8 mouse cellular contexts compared by ENCODE assay signal in genomic region chr10:60779628-60780027, GRCm38 (mm10). TPM values are rescaled to one million over a fixed set of nuclear protein-coding genes. Genes with fewer than 3 reads are reported as not detected.
DNase-seq lines count a peak whose midpoint lies in the region; ATAC-seq and TF ChIP-seq lines count a peak whose summit lies in the region.

No protein-coding gene starts in this region.

- no peak overlapping the region for H3K9ac ChIP-seq in hindbrain, embryonic 16.5 days (ENCODE audit: low read depth, low read length)

- intact Hi-C loops in gastrocnemius, adult 2 months (cut with DNase I): loop anchor here (1.0 to 5.0 kb wide), 3 partner anchors 52 to 288 kb away; partner anchors contain the start of gene Unc5b

- peak; percentile 59 for ATAC-seq in hindbrain, embryonic 16.5 days
- peak; percentile 78 for ATAC-seq in megakaryocyte progenitor cell, adult 5-6 weeks (replicated peaks; ENCODE audit: poor library complexity)

- peak; percentile 80 for DNase-seq in adipocyte (ENCODE audit: low spot score)
- DNase-seq in cerebellum, postnatal 4 days (ENCODE audit: low spot score in 2 of 2): peak; percentile 70 to 85
- peak; percentile 80 for DNase-seq in gastrocnemius, adult 2 months
- peak; percentile 31 for DNase-seq in left cerebral cortex, adult 11 months (ENCODE audit: low spot score)
- peak; percentile 23 to 36 for DNase-seq in right cerebral cortex, postnatal 36 days (ENCODE audit: low spot score in 2 of 2)
- peak; percentile 86 for DNase-seq in yolk sac, embryonic 10.5 days (ENCODE audit: low spot score)

- H3K9me3 ChIP-seq in hindbrain, embryonic 16.5 days (ENCODE audit: control insufficient read depth, low read length): no peaks in the 10 kb centered on the region

- H3K27ac ChIP-seq in gastrocnemius, adult 2 months: no peak overlapping the region
- H3K27ac ChIP-seq in hindbrain, embryonic 16.5 days (ENCODE audit: low read depth, low read length): no peak overlapping the region

- H3K4me1 ChIP-seq in hindbrain, embryonic 16.5 days (ENCODE audit: control insufficient read depth, insufficient read depth, low read depth, low read length): peaks cover 2% of the 10 kb centered on the region

- TF ChIP-seq CTCF in gastrocnemius, adult 2 months (IDR thresholded peaks at IDR 0.05): peak; percentile 97

- peak overlapping the region; percentile 46 for H3K4me2 ChIP-seq in hindbrain, embryonic 16.5 days (ENCODE audit: low read length)

- H3K27me3 ChIP-seq in hindbrain, embryonic 16.5 days (replicated peaks; ENCODE audit: control insufficient read depth, insufficient read depth, low read length): no peaks in the 10 kb centered on the region; the same call in 1 of the 2 replicates

- WGBS in hindbrain, embryonic 16.5 days: 7% methylated on average over 9 of the region's 9 CpGs

- no peaks in the 10 kb centered on the region for H3K36me3 ChIP-seq in hindbrain, embryonic 16.5 days (ENCODE audit: control insufficient read depth, insufficient read depth, low read length)

- H3K4me3 ChIP-seq in gastrocnemius, adult 2 months: peak overlapping the region; percentile 9; the same call in 1 of the 2 replicates
- no peak overlapping the region for H3K4me3 ChIP-seq in hindbrain, embryonic 16.5 days (ENCODE audit: low read length)

RNA-seq across cellular contexts. Expression of gene Slc29a3, which starts 27.0 kb away (rescaled TPM):
- total RNA-seq in gastrocnemius, adult 2 months (2021): 1 to 10 TPM; 1.4 to 2.7 TPM
- 10.5 and 11.1 TPM in 2 replicates for polyA plus RNA-seq in hindbrain, embryonic 16.5 days (2015; fragmentation: Nextera tagmentation; extraction: Ambion mirVana)
- total RNA-seq in megakaryocyte progenitor cell, adult 5-6 weeks (2015): 34.4 and 42.0 TPM in 2 replicates
- 12.2 and 12.5 TPM in 2 replicates for total RNA-seq in megakaryocyte progenitor cell, adult 5-6 weeks (2017)

RNA-seq across cellular contexts. Expression of gene Unc5b, which starts 51.8 kb away (rescaled TPM):
- 1 to 10 TPM; 1.4 to 2.9 TPM for total RNA-seq in gastrocnemius, adult 2 months (2021)
- polyA plus RNA-seq in hindbrain, embryonic 16.5 days (2015; fragmentation: Nextera tagmentation; extraction: Ambion mirVana): 2.6 and 3.1 TPM in 2 replicates
- not detected in 2 replicates for total RNA-seq in megakaryocyte progenitor cell, adult 5-6 weeks (2015)
- not detected in 2 replicates for total RNA-seq in megakaryocyte progenitor cell, adult 5-6 weeks (2017)

Comparison
In these comparisons a context has a peak if more than half of its experiments do, and no peak if none do; other contexts are left out.
1. DNase-seq: peak in every context shown above with its lines; median percentile 86 in yolk sac, embryonic 10.5 days; 80 in adipocyte; 80 in gastrocnemius, adult 2 months; 78 in cerebellum, postnatal 4 days; 31 in left cerebral cortex, adult 11 months; 30 in right cerebral cortex, postnatal 36 days.